Mouse (Mus musculus) testis, adult 2 months (tissue): Measurements from ENCODE around the gene Fus. TPM values are rescaled to one million over a fixed set of nuclear protein-coding genes. Genes with fewer than 3 reads are reported as not detected.

Experiments used
- H3K27ac ChIP-seq: fragments of 200-500 bp; 2 replicates; pipeline ENCODE4 v1.5.1; 2012; ENCODE audit warnings: low read depth, low read length; ENCODE audit not compliant: control insufficient read depth, insufficient read depth
- H3K27me3 ChIP-seq: fragments of 200-500 bp; 2 replicates; pipeline ENCODE4 v1.6.1; 2012; ENCODE audit warnings: mild to moderate bottlenecking, low read length, moderate library complexity; ENCODE audit not compliant: control insufficient read depth, insufficient read depth
- H3K36me3 ChIP-seq: fragments of 200-500 bp; 2 replicates; pipeline ENCODE4 v1.6.1; 2012; ENCODE audit warnings: mild to moderate bottlenecking, low read length; ENCODE audit not compliant: control insufficient read depth, insufficient read depth
- H3K4me1 ChIP-seq: fragments of 200-500 bp; 2 replicates; pipeline ENCODE4 v1.6.1; 2012; ENCODE audit warnings: low read length; ENCODE audit not compliant: control insufficient read depth, insufficient read depth
- H3K4me3 ChIP-seq: fragments of 200-500 bp; 2 replicates; pipeline ENCODE4 v1.5.1; 2012; ENCODE audit warnings: low read depth, mild to moderate bottlenecking, low read length, moderate library complexity, mixed read lengths; ENCODE audit not compliant: control insufficient read depth
- CTCF ChIP-seq: fragments of 200-500 bp; IDR thresholded peaks from 2 replicates; pipeline ENCODE4 v1.5.1; 2012; ENCODE audit warnings: low read depth, mild to moderate bottlenecking, inconsistent platforms, low read length, moderate library complexity; ENCODE audit not compliant: control insufficient read depth, insufficient read depth, insufficient replicate concordance
- POLR2A ChIP-seq: fragments of 200-500 bp; IDR thresholded peaks from 2 replicates; pipeline ENCODE4 v1.6.1; 2012; ENCODE audit warnings: low read depth, mild to moderate bottlenecking, inconsistent platforms, low read length, moderate library complexity; ENCODE audit not compliant: control insufficient read depth
- polyA plus RNA-seq: library from polyadenylated mRNA; depleted of rRNA; stranded (reverse); fragments of >200 nt; gene quantifications from 2 replicates; pipeline ENCODE4 v1.2.3, GENCODE M21; 2012; rRNA removed

The Fus gene
- polyA plus RNA-seq, 1 experiment, result 306 TPM

GRCm38 (mm10) chr7:128024364-128024763 is 57.1 kb downstream of the Fus start:
- Histone ChIP-seq H3K36me3 (no peaks in the 10 kb centered on the region), H3K4me3 (no peak overlapping the region), H3K27ac (no peak overlapping the region), H3K27me3 (no peaks in the 10 kb centered on the region), H3K4me1 (no peaks in the 10 kb centered on the region)
- TF ChIP-seq CTCF, result no peak
- TF ChIP-seq POLR2A, result no peak

- TF ChIP-seq CTCF, result no peak
- TF ChIP-seq POLR2A, result no peak
- H3K36me3 ChIP-seq, result no peaks in the 10 kb centered on the region
Measured at GRCm38 (mm10) chr7:128024932-128025331, 57.7 kb downstream of the Fus start.

GRCm38 (mm10) chr7:128025381-128025780 is 58.1 kb downstream of the Fus start:
- Histone ChIP-seq H3K4me1 (no peaks in the 10 kb centered on the region), H3K36me3 (no peaks in the 10 kb centered on the region), H3K4me3 (no peak overlapping the region), H3K27me3 (no peaks in the 10 kb centered on the region), H3K27ac (no peak overlapping the region)
- TF ChIP-seq CTCF, result no peak
- TF ChIP-seq POLR2A, result no peak

More at GRCm38 (mm10) chr7:128024932-128025331, 57.7 kb downstream of the Fus start:
- Histone ChIP-seq H3K27ac (no peak overlapping the region), H3K4me3 (no peak overlapping the region), H3K27me3 (no peaks in the 10 kb centered on the region), H3K4me1 (no peaks in the 10 kb centered on the region)

GRCm38 (mm10) chr7:128031403-128031976 is 64.2 kb downstream of the Fus start:
- Histone ChIP-seq H3K36me3 (no peaks in the 10 kb centered on the region), H3K27me3 (no peaks in the 10 kb centered on the region), H3K4me3 (no peak overlapping the region), H3K4me1 (no peaks in the 10 kb centered on the region), H3K27ac (no peak overlapping the region)
- TF ChIP-seq POLR2A (no peak), CTCF (no peak)

GRCm38 (mm10) chr7:128032290-128032988 is 65.2 kb downstream of the Fus start:
- no peaks in the 10 kb centered on the region for H3K36me3 ChIP-seq
- no peak overlapping the region for H3K4me3 ChIP-seq
- TF ChIP-seq POLR2A (no peak), CTCF (no peak)
- no peak overlapping the region for H3K27ac ChIP-seq
- no peaks in the 10 kb centered on the region for H3K27me3 ChIP-seq
- H3K4me1 ChIP-seq, result no peaks in the 10 kb centered on the region

GRCm38 (mm10) chr7:128032989-128033293 is 65.7 kb downstream of the Fus start:
- Histone ChIP-seq H3K36me3 (no peaks in the 10 kb centered on the region), H3K27ac (no peak overlapping the region), H3K27me3 (no peaks in the 10 kb centered on the region), H3K4me3 (no peak overlapping the region), H3K4me1 (no peaks in the 10 kb centered on the region)
- no peak for TF ChIP-seq CTCF
- no peak for TF ChIP-seq POLR2A

GRCm38 (mm10) chr7:128033616-128034015 is 66.4 kb downstream of the Fus start:
- Histone ChIP-seq H3K27ac (no peak overlapping the region), H3K4me3 (no peak overlapping the region), H3K27me3 (no peaks in the 10 kb centered on the region), H3K4me1 (no peaks in the 10 kb centered on the region), H3K36me3 (no peaks in the 10 kb centered on the region)
- TF ChIP-seq POLR2A (no peak), CTCF (no peak)

Other genes starting within 250 kb of the Fus start
- 0.07 TPM in 1 of 2 replicates, not detected in the other for gene Ctf2, start 235.3 kb upstream of the Fus start, polyA plus RNA-seq
- 36.9 and 37.2 TPM in 2 replicates for gene Fbxl19, start 222.9 kb upstream of the Fus start, polyA plus RNA-seq
- gene Orai3, start 197.6 kb upstream of the Fus start, polyA plus RNA-seq, result 13.8 and 13.9 TPM in 2 replicates
- gene Setd1a, start 190.8 kb upstream of the Fus start, polyA plus RNA-seq, result 15.9 and 18.2 TPM in 2 replicates
- gene Gm49388, start 181.8 kb upstream of the Fus start, polyA plus RNA-seq, result not detected in 2 replicates
- 6.1 and 7.1 TPM in 2 replicates for gene Hsd3b7, start 166.9 kb upstream of the Fus start, polyA plus RNA-seq
- gene Stx4a, start 143.2 kb upstream of the Fus start, polyA plus RNA-seq, result 18.3 and 19.4 TPM in 2 replicates
- gene Stx1b, start 142.9 kb upstream of the Fus start, polyA plus RNA-seq, result 2.2 and 2.4 TPM in 2 replicates
- gene Zfp646, start 91.2 kb upstream of the Fus start, polyA plus RNA-seq, result 57.9 and 60.3 TPM in 2 replicates
- gene Zfp668, start 90.6 kb upstream of the Fus start, polyA plus RNA-seq, result 3.2 TPM in 2 replicates
- gene Prss53, start 76.5 kb upstream of the Fus start, polyA plus RNA-seq, result 0.76 and 0.88 TPM in 2 replicates
- gene Gm21974, start 72.0 kb upstream of the Fus start, polyA plus RNA-seq, result not detected in 2 replicates
- 29.3 and 39.0 TPM in 2 replicates for gene Vkorc1, start 71.8 kb upstream of the Fus start, polyA plus RNA-seq
- 7.9 and 10.6 TPM in 2 replicates for gene Bckdk, start 63.4 kb upstream of the Fus start, polyA plus RNA-seq
- 98.4 and 105 TPM in 2 replicates for gene Kat8, start 54.9 kb upstream of the Fus start, polyA plus RNA-seq
- 0.26 and 4.0 TPM in 2 replicates for gene Prss8, start 37.4 kb upstream of the Fus start, polyA plus RNA-seq
- 5.9 and 6.3 TPM in 2 replicates for gene Prss36, start 20.7 kb upstream of the Fus start, polyA plus RNA-seq
- gene Pycard, start 26.4 kb downstream of the Fus start, polyA plus RNA-seq, result 2.9 and 3.1 TPM in 2 replicates
- gene Trim72, start 36.5 kb downstream of the Fus start, polyA plus RNA-seq, result 0.25 and 0.32 TPM in 2 replicates
- gene Itgam, start 95.2 kb downstream of the Fus start, polyA plus RNA-seq, result 0.25 and 0.55 TPM in 2 replicates
- gene Gm49368, start 95.2 kb downstream of the Fus start, polyA plus RNA-seq, result not detected in 2 replicates
- 0.16 and 0.24 TPM in 2 replicates for gene Itgax, start 162.1 kb downstream of the Fus start, polyA plus RNA-seq
- 21.1 and 21.4 TPM in 2 replicates for gene Itgad, start 186.9 kb downstream of the Fus start, polyA plus RNA-seq
- gene Cox6a2, start 238.9 kb downstream of the Fus start, polyA plus RNA-seq, result 0.35 and 0.52 TPM in 2 replicates